Mouse (Mus musculus) intestine, postnatal 0 days (tissue): ENCODE measurements around the gene Dcaf8. TPM values are rescaled to one million over a fixed set of nuclear protein-coding genes. Genes with fewer than 3 reads are reported as not detected.

Source experiments
- ATAC-seq: fragments of 200-750 bp; cut with Nextera tagmentation; 2 replicates; pipeline ENCODE4 v1.8.0; 2017; ENCODE audit warnings: mild to moderate bottlenecking, moderate TSS enrichment, moderate library complexity
- H3K27ac ChIP-seq: fragments of 300-500 bp; sonication (generic); 2 replicates; pipeline ENCODE4 v1.5.1; 2014; ENCODE audit warnings: mild to moderate bottlenecking, low read depth, low read length, moderate library complexity
- H3K27me3 ChIP-seq: fragments of 300-500 bp; sonication (generic); replicated peaks from 2 replicates; pipeline ENCODE4 v1.6.1; 2014; ENCODE audit warnings: low read length, mixed read lengths; ENCODE audit not compliant: control insufficient read depth, insufficient read depth
- H3K36me3 ChIP-seq: fragments of 300-500 bp; sonication (generic); 2 replicates; pipeline ENCODE4 v1.6.1; 2014; ENCODE audit warnings: mild to moderate bottlenecking, moderate library complexity; ENCODE audit not compliant: control insufficient read depth, insufficient read depth
- H3K4me1 ChIP-seq: fragments of 300-500 bp; sonication (generic); replicated peaks from 2 replicates; pipeline ENCODE4 v1.6.1; 2014; ENCODE audit warnings: antibody characterized with exemption, low read length, mixed read lengths; ENCODE audit not compliant: control insufficient read depth, insufficient read depth
- H3K4me2 ChIP-seq: fragments of 300-500 bp; sonication (generic); replicated peaks from 2 replicates; pipeline ENCODE4 v1.6.1; 2014; ENCODE audit warnings: low read depth, mild to moderate bottlenecking, moderate library complexity
- H3K4me3 ChIP-seq: fragments of 300-500 bp; sonication (generic); 2 replicates; pipeline ENCODE4 v1.5.1; 2014; ENCODE audit warnings: low read depth, low read length
- H3K9ac ChIP-seq: fragments of 300-500 bp; sonication (generic); 2 replicates; pipeline ENCODE4 v1.6.1; 2014; ENCODE audit warnings: mild to moderate bottlenecking, low read depth, low read length
- H3K9me3 ChIP-seq: fragments of 300-500 bp; sonication (generic); 2 replicates; pipeline ENCODE4 v1.6.1; 2016; ENCODE audit warnings: mixed run types; ENCODE audit not compliant: control insufficient read depth
- CTCF ChIP-seq: sonication (generic); IDR thresholded peaks from 2 replicates; pipeline ENCODE4 v1.5.1; 2016; ENCODE audit warnings: low read depth, mild to moderate bottlenecking, control low read depth, antibody characterized with exemption, moderate library complexity
- WGBS: fragments of 180-500 bp; shearing (Covaris S2); extraction: QIAGEN DNeasy Blood & Tissue Kit; methylation state at CpG from one replicate; pipeline ENCODE4 v1.1.7; 2014; 5-methylcytosine and 5-hydroxymethylcytosine counted together
- polyA plus RNA-seq: library from polyadenylated mRNA; unstranded; fragments of >200 nt; fragmentation: Nextera tagmentation; extraction: Ambion mirVana; gene quantifications from 2 replicates; pipeline ENCODE4 v1.2.1, GENCODE M21; 2015

The Dcaf8 gene
- polyA plus RNA-seq, 1 experiment from 2014 or later, result 48.6 TPM

DNA sequence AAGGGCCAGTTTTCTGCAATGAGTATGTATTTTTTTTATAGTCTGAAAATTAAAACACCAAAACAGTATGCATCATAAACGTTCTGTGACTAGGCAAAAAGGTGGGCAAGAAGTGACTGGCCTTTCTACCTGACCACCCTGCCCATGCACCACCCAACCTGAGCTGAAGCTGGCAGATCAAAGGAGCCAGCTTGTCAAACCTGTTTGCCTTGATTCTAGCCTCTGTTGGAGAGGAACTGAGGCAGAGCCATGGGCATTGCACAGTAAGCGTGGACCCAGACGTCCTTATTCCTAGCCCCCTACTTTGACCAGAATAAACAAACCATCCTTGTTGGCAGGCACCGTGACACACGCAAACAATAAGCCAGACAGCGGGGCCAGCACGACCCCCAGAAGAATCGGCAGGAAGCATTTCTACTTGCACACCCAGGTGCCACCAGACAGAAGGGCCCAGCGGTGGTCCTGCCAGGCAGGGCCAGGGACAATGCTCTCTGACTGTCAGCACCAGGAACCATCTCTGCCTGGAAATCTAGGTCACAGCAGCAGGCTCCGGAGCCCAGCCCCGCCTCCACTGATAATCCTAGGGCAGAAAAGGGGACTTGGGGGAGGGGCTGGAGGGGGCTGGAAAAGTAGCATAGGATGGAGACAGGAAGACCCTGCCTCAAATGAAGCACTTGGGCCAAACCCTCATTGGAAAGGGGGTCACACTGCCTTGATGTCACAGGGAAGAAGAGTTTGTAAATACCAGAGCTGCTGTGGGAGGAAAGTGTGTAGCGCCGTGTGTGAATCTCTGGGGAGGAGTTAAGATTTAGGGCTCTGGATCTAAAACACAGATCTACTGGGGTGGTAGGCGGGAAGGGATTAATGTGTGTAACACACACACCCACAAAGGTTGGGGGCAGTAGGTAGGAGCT lies 54.3 kb downstream of the Dcaf8 start:
- H3K9me3 ChIP-seq, result no peaks in the 10 kb centered on the region
- H3K27me3 ChIP-seq, result no peaks in the 10 kb centered on the region
- no peak overlapping the region for H3K4me3 ChIP-seq
- H3K4me2 ChIP-seq, result no peak overlapping the region
- no peak for TF ChIP-seq CTCF
- 29% methylated on average over 14 of the region's 14 CpGs for WGBS
- H3K9ac ChIP-seq, result no peak overlapping the region
- ATAC-seq, result no peak
- no peaks in the 10 kb centered on the region for H3K4me1 ChIP-seq
- no peak overlapping the region for H3K27ac ChIP-seq
- H3K36me3 ChIP-seq, result peaks cover 27% of the 10 kb centered on the region

DNA sequence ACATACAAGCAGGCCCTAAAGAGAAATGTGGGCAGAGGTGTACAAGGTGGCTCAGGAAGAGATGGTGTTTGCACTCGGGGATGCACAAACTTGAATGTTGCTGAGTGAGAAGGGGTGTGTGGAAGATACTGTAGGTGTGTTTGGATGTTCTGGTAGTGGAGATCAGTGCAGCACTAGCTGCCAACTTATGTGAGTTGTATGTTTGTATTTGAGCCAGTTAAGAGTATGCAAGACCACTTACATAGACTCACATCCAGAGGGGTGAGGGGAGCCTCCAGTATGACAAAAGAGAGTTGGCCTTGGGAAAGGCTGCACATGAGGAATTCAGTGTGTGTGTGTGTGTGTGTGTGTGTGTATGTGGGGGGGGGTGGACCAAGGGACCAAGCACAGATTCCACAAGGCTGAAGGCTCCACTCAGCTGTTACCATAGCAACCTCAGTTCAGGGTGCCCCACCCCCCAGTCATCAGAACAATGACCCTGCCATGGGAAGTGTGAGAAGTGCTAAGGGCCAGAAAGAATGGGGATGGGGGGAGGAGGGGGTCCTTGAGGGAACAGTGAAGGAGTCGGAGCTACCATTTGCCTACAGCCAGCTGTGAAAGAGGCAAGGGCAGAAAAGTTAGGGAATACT lies 55.1 kb downstream of the Dcaf8 start:
- Histone ChIP-seq H3K9me3 (no peaks in the 10 kb centered on the region), H3K36me3 (peaks cover 20% of the 10 kb centered on the region), H3K4me3 (no peak overlapping the region), H3K9ac (no peak overlapping the region), H3K4me2 (no peak overlapping the region; the same call in 1 of the 2 replicates), H3K27ac (no peak overlapping the region), H3K27me3 (no peaks in the 10 kb centered on the region), H3K4me1 (no peaks in the 10 kb centered on the region)
- ATAC-seq, result no peak
- no peak for TF ChIP-seq CTCF
- WGBS, result 54% methylated on average over 2 of the region's 2 CpGs

DNA sequence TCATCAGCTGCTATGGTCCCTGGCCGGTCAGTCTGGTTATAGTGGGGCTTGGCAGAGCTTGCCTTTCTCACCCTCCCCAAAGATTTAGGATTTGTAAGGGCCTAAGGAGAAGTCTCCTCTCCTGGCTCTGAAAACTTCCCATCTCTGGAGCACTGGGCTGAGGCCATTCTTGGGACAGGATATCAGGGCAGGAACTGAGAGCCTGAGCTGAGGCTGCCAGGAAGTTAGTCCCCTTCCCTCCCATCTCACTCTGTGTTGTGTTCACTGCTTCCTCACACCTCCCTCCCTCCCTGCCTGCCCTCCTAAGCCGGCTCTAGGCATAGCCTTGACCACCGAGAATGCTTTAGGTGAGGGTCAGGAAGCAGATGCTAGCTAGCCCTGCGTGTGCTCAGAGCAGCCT lies 55.7 kb downstream of the Dcaf8 start:
- TF ChIP-seq CTCF, result no peak
- Histone ChIP-seq H3K4me1 (no peaks in the 10 kb centered on the region), H3K4me3 (no peak overlapping the region), H3K9me3 (no peaks in the 10 kb centered on the region), H3K9ac (no peak overlapping the region), H3K36me3 (peaks cover 15% of the 10 kb centered on the region), H3K27ac (no peak overlapping the region), H3K27me3 (no peaks in the 10 kb centered on the region), H3K4me2 (no peak overlapping the region; the same call in 1 of the 2 replicates)
- ATAC-seq, result no peak
- 34% methylated on average over 4 of the region's 4 CpGs for WGBS

DNA sequence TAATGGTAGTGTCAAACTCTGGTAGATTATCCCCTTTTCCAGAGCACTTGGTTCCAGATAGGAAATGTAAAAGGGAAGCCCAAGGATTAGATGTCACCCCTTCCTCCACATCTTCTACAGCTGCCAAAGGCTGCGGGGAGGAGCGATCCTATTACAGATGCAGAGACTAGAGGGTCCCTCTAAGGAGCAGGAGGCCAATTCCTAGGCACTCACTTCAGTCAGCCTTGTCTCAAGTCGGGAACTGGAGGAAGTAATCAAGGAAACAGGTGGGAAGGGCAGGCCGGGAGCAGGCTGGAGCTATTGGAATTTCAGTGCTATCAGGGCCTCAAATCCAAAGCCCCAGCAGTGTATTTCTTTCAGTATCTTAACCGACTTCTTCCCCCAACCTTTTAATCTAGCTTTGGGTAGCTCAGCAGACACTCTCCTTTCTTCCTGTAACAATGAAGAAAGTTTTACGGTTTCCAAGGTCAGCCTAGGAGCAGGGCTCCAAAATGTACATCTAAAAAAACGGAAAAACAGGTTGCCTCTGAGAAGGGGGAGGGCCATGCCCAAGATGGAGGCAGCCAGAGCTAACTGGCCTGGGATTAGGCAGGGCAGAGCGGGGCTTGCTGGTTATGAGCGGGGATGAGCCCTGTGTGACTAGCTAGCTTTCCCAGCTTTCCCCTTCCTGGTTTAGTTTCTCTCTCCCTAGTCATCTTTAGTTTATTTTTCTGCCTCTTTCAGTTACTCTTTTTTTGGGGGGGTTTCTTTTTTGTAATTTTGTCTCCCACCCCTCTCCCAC lies 56.3 kb downstream of the Dcaf8 start:
- no peaks in the 10 kb centered on the region for H3K27me3 ChIP-seq
- H3K4me2 ChIP-seq, result no peak overlapping the region; the same call in 1 of the 2 replicates
- no peak for ATAC-seq
- no peaks in the 10 kb centered on the region for H3K9me3 ChIP-seq
- H3K4me3 ChIP-seq, result no peak overlapping the region
- no peak for TF ChIP-seq CTCF
- no peak overlapping the region for H3K27ac ChIP-seq
- H3K36me3 ChIP-seq, result peaks cover 14% of the 10 kb centered on the region
- H3K9ac ChIP-seq, result no peak overlapping the region
- WGBS, result 36% methylated on average over 9 of the region's 9 CpGs
- H3K4me1 ChIP-seq, result no peaks in the 10 kb centered on the region

DNA sequence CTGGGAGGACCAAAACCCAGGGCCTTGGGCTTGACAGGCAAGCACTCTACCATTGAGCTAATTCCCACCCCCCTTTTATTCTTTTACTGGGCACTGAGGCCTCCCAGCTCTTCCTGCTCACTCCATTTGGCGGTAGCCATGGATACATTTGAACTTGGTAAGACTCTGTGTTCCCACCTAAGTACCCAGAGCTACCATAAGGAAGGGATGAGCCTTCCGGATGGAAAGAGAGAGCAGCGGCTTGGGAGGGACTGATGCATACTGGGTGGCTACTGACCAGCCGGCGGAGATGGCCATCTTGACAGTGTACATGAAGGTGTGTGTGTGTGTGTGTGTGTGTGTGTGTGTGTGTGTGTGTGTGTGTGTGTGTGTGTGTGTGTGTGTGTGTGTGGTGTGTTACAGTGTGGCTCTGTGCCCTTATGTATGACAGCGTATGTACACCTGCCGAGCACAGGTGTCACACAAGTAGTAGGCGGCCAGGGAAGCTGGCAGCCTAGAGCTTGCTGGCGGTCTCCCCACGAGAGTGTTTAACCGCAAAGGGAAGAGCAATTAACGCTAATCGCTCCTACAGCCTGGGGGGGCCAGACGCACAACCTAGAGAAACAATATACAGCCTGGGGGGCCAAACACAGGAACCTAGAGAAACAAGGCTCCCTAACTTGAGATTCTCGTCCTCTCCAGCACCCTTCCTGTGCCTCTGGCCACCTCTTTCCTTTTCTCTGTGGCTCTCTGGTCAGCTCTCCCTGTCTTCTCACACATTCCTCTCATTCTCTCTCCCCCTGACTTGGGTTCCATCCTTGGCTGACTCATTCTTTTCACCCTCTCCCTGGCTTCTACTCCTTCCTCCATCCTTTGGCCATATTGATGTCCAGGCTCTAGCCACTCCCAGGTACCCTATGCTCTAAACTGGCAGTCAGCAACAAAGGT lies 57.2 kb downstream of the Dcaf8 start:
- 68% methylated on average over 15 of the region's 15 CpGs for WGBS
- H3K4me2 ChIP-seq, result peak overlapping the region; percentile 89
- H3K9me3 ChIP-seq, result no peaks in the 10 kb centered on the region
- no peak overlapping the region for H3K4me3 ChIP-seq
- H3K36me3 ChIP-seq, result peaks cover 5% of the 10 kb centered on the region; the same call in 1 of the 2 replicates
- no peak for ATAC-seq
- H3K4me1 ChIP-seq, result no peaks in the 10 kb centered on the region
- TF ChIP-seq CTCF, result no peak
- no peaks in the 10 kb centered on the region for H3K27me3 ChIP-seq
- H3K9ac ChIP-seq, result no peak overlapping the region
- H3K27ac ChIP-seq, result no peak overlapping the region
